Mouse (Mus musculus) heart, postnatal 25 days (tissue): ENCODE measurements around the gene Etfbkmt. TPM values are rescaled to one million over a fixed set of nuclear protein-coding genes. Genes with fewer than 3 reads are reported as not detected.
A peak's percentile ranks its signal among the peaks of the same experiment; 100 is the strongest.
"Not testable (repeated sequence)": the region's sequence is repeated elsewhere in the genome, so short reads cannot be mapped to it uniquely, and the experiment has no call there.

Experiments
- DNase-seq: peaks from one replicate; pipeline ENCODE4 v3.0.0; 2022; ENCODE audit warnings: low spot score
- intact Hi-C: fragments of 180-260 bp; cut with DNase I; formaldehyde crosslinking; loops from one replicate; pipeline ENCODE4 v1.15.1; 2025
- total RNA-seq, 2 experiments: library from RNA; stranded (reverse); gene quantifications; 2 replicates each; pipeline ENCODE4 v1.2.3; 2021

Gene Etfbkmt
- total RNA-seq, 2 experiments from 2014 or later = 27.4 to 28.0 TPM

GRCm38 (mm10) chr6:149131111-149131510 lies 8.5 kb upstream of the Etfbkmt start:
- DNase-seq = no peak
- intact Hi-C loops = no loop called here

- intact Hi-C loops = loop anchor here (1.0 kb wide), 1 partner anchor 243 kb away; no protein-coding TSS in a partner anchor
- no peak for DNase-seq
Observed at GRCm38 (mm10) chr6:149132311-149133077, 7.2 kb upstream of the Etfbkmt start.

DNA sequence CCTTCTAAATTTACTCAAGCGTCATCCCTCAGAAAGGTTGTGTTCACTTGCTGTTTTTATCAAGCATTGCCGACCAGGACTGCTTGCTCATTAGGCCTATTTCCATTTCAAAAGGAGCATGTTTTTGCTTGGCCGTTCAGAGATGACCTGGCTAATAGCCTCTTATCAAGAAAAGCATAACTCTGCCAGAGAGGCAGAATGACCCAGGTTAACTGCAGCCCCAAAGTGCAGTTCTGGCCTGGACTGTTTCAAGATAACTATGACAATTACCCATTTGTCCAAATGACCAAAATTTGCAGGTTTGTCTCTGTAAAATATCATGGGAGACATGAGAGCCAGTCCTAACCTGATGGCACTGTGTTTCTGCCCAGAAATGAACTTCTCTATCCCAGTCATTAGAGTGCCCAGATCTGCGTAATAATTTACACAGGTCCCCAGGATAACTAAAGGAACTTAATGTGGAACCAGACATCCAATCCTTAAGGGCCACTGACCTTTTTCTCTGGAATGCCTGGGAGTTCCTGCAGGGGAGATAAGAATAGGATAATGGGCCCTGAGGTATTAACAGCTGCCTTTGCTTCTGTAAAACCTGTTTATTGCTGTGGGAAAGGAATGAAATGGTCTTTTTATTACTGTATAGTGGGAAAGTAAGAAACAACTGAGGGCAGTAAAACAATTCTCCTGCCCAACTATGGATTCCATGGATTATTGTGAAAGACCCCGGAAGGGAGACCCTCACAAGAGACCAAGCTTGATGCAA lies 5.1 kb upstream of the Etfbkmt start:
- intact Hi-C loops = no loop called here

DNA sequence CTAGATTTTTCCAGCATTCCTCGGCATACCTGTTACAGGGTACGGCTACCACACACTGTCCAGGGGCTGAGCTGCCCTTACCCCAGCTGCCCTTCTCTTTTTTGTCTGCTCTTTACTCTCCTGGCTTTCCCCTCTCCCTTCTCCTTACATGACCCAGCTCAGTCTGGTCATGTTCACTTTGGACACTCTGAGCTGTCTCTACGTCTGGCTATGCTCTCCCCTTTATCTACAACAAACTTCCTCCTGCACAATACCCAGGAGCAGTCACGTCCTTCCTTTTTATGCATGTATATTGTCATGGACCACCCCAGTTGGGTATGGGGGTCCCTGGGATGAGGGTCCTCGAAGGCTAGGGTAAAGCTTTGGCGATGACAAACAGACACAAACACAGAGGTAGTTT lies 4.0 kb upstream of the Etfbkmt start:
- no peak for DNase-seq
- intact Hi-C loops = no loop called here

More for the DNA sequence above, 5.1 kb upstream of the Etfbkmt start:
- DNase-seq = no peak

- no peak for DNase-seq
- intact Hi-C loops = no loop called here
Observed at GRCm38 (mm10) chr6:149137936-149138335, 1.7 kb upstream of the Etfbkmt start.

DNA sequence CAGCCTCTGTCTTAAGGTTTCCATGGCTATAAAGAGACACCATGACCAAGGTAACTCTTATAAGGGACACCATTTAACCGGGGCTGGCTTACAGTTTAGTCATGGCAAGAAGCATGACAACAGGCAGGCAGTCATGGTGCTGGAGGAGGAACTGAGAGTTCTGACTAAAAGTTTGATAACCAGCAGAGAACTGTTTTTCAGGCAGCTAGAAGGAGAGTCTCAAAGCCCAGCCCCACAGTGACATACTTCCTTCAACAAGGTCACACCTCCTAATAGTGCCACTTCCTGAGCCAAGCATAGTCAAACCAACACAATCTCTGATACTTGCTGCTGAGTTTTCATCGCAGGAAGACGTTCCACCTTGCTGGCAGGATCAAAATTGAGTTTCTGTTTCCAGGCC lies 638 bp upstream of the Etfbkmt start:
- intact Hi-C loops = no loop called here
- DNase-seq = no peak

GRCm38 (mm10) chr6:149141393-149142173 lies 1.9 kb downstream of the Etfbkmt start:
- intact Hi-C loops = loop anchor here (5.0 kb wide), 2 partner anchors 46 to 171 kb away; partner anchors contain the start of gene Amn1
- peak; percentile 70 for DNase-seq

- DNase-seq = no peak
- intact Hi-C loops = no loop called here
Observed at GRCm38 (mm10) chr6:149145143-149145542, 5.5 kb downstream of the Etfbkmt start.

GRCm38 (mm10) chr6:149148436-149149229 lies 9.0 kb downstream of the Etfbkmt start:
- no peak for DNase-seq
- intact Hi-C loops = no loop called here

DNA sequence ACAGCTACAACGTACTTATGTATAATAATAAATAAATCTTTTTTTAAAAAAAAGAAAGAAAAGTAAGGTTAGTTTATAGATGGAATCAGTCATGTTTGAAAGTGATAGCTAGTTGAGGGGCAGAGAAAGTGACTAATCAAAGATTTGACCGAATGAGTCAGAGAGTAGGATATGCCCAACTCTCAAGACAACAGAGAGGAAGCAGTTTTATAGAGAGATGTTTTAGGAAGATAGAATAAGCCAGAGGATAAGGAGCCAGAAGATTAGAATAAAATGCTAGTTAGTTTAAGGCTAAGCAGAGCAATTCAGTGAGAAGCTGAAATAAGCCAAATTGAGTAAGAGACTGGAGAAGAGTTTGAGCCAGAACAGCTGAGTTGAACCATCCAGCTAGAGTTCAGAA lies 12.5 kb downstream of the Etfbkmt start:
- DNase-seq = no peak
- intact Hi-C loops = no loop called here

- intact Hi-C loops = no loop called here
- no peak for DNase-seq
Observed at GRCm38 (mm10) chr6:149153473-149154115, 13.9 kb downstream of the Etfbkmt start.

DNA sequence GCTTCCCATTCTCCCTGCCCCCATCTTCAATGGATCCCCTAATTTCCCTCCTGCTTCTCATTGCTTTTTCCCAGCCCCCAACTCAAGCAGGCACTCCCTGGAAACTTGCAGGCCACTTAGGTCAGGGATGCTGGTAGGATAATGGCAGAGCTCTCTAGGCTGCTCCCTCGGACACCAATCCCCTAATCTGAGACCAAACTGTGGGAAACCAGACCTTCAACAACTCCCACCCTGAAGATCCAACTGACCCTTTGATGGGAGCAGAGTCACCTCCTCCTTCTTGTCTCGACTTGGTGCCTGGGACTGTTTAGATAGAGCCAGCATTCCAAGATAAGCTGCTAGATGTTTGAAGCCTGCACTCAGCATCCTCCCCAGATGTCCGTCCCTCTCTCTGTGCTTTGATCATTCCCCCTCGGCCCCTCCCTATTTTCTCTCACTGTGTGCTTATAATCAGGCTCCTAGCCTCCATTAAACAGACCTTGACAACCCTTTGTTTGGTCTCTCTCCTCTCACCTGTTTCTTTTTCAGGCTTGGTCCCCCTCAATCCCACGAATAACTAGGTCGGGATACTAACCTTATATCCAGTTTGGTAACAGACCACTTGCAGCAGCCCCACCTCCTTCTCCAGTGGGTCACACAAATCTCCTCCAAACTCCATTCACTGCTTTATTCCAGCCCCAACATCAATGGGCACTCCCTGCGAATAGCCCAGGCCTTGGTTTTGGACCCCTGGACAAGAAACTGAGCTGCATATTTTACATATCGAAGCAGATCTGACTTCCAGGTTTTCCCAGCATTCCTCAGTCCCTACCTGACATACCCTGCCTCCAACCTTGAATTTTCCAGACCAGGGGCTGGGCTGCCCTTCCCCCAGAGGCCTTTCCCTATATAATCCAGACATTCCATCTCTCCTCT lies 14.7 kb downstream of the Etfbkmt start:
- DNase-seq = no peak
- intact Hi-C loops = no loop called here

DNA sequence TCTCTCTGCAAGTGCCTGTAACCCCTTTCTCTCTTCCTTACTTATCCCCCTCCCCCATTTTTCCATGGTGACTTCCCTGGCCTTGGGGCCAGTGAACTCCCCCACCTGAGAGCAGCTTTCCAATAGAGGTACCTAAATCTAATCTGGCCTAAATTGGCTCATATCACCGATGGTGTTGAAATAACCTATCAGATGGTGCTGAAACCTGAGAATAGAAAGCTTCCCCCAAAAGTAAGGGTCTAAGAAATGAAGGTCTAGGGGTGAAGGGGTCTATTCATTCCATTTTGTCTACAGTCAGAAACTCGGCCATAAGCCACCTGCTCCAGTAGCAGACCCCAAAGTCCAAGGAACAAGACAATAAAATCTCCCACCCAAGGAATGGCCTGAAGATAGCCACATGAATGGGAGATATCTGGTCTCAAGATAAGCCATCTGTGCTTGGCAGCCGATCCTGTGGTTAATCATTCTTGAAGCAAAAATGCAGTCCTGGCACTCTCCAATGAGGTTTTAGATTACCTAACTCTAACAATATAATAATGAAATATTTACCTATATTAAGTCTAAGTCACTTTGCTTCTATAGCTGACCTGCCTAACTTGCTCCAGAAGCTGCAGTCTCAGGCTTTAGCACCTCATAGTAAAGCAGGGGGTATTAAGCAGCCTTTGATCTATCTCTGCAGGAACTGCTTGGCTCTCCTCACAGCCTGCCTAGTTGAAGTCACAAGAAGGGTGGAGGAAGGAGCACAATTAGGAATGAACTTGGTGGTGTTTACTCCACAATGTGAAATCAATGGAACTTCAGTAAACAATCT lies 15.6 kb downstream of the Etfbkmt start:
- intact Hi-C loops = no loop called here

DNA sequence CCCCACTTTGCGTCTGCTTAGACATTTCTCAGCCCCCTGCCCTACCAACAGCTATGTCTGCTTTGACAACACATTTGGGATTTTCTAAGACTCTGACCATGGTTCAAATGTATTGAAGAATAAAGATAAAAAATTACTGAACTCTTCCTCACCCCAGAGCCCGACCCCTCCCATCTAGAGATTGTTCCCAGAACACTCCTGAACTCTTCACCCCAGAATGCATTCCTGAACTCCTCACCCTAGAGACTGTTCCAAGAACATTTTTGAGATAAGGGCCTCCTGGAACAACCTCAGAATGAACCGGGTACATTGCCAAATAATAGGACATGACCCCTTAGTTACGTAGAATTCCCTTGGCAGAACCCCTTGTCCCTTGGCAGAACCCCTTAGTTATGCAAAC lies 27.4 kb downstream of the Etfbkmt start:
- DNase-seq = peak; percentile 26
- intact Hi-C loops = not testable (repeated sequence)

More for the DNA sequence above, 15.6 kb downstream of the Etfbkmt start:
- no peak for DNase-seq

GRCm38 (mm10) chr6:149167672-149168071 lies 28.0 kb downstream of the Etfbkmt start:
- intact Hi-C loops = no loop called here

DNA sequence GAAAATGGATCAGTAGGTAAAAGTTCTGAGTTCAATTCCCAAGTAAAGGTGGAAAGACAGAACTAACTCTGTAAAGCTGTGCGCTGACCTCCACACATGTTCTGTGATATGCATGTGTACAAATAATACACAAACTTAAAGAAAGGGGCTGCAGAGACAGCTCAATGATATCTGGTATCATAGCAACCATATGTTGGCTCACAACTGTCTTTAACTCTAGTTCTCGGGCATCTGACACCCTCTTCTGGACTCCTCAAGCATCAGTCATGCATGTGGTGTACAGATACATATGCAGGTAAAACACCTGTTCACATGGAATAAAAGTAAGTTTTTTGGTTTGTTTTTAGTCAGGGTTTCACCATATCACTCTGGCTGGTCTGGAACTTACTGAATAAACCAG lies 28.8 kb downstream of the Etfbkmt start:
- intact Hi-C loops = no loop called here
- DNase-seq = no peak

More at GRCm38 (mm10) chr6:149167672-149168071, 28.0 kb downstream of the Etfbkmt start:
- DNase-seq = no peak

DNA sequence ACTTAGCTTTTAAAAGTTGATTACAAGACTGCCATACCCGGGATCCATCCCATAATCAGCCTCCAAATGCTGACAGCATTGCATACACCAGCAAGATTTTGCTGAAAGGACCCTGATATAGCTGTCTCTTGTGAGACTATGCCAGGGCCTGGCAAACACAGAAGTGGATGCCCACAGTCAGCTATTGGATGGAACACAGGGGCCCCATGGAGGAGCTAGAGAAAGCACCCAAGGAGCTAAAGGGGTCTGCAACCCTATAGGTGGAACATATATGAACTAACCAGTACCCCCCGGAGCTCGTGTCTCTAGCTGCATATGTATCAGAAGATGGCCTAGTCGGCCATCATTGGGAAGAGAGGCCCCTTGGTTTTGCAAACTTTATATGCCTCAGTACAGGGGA lies 30.3 kb downstream of the Etfbkmt start:
- intact Hi-C loops = not testable (repeated sequence)

More for the DNA sequence above, 30.3 kb downstream of the Etfbkmt start:
- not testable (repeated sequence) for DNase-seq
